Mouse (Mus musculus) liver, embryonic 15.5 days (tissue): ENCODE data around the gene Itpk1. TPM values are rescaled to one million over a fixed set of nuclear protein-coding genes. Genes with fewer than 3 reads are reported as not detected.

ENCODE experiments used
- ATAC-seq: fragments of 200-750 bp; cut with Nextera tagmentation; 2 replicates; pipeline ENCODE4 v1.8.0; 2017; ENCODE audit warnings: moderate number of reproducible peaks, mild to moderate bottlenecking, moderate library complexity; ENCODE audit not compliant: insufficient read depth
- H3K27ac ChIP-seq: fragments of 300-500 bp; sonication (generic); replicated peaks from 2 replicates; pipeline ENCODE4 v1.5.1; 2015; ENCODE audit warnings: mild to moderate bottlenecking, inconsistent platforms
- H3K27me3 ChIP-seq: fragments of 300-500 bp; sonication (generic); 2 replicates; pipeline ENCODE4 v1.6.1; 2015; ENCODE audit warnings: mild to moderate bottlenecking, inconsistent platforms
- H3K36me3 ChIP-seq: fragments of 300-500 bp; sonication (generic); replicated peaks from 2 replicates; pipeline ENCODE4 v1.6.1; 2015; ENCODE audit warnings: moderate library complexity, mild to moderate bottlenecking, inconsistent platforms
- H3K4me1 ChIP-seq: fragments of 300-500 bp; sonication (generic); replicated peaks from 2 replicates; pipeline ENCODE4 v1.6.1; 2015; ENCODE audit warnings: inconsistent platforms
- H3K4me2 ChIP-seq: fragments of 300-500 bp; sonication (generic); 2 replicates; pipeline ENCODE4 v1.6.1; 2015; ENCODE audit warnings: moderate library complexity, mild to moderate bottlenecking, inconsistent platforms
- H3K4me3 ChIP-seq: fragments of 300-500 bp; sonication (generic); replicated peaks from 2 replicates; pipeline ENCODE4 v1.5.1; 2015; ENCODE audit warnings: mild to moderate bottlenecking, inconsistent platforms
- H3K9ac ChIP-seq: fragments of 300-500 bp; sonication (generic); 2 replicates; pipeline ENCODE4 v1.6.1; 2015; ENCODE audit warnings: moderate library complexity, mild to moderate bottlenecking, inconsistent platforms
- H3K9me3 ChIP-seq: fragments of 300-500 bp; sonication (generic); replicated peaks from 2 replicates; pipeline ENCODE4 v1.6.1; 2016; ENCODE audit warnings: inconsistent platforms
- WGBS: fragments of 180-500 bp; shearing (Covaris S2); methylation state at CpG from one replicate; pipeline ENCODE4 v1.1.7; 2015; ENCODE audit warnings: mixed read lengths; ENCODE audit not compliant: insufficient replicate concordance; 5-methylcytosine and 5-hydroxymethylcytosine counted together
- polyA plus RNA-seq: library from polyadenylated mRNA; unstranded; fragments of >200 nt; fragmentation: Nextera tagmentation; extraction: Ambion mirVana; gene quantifications from 2 replicates; pipeline ENCODE4 v1.2.1, GENCODE M21; 2015

The Itpk1 gene
- polyA plus RNA-seq, 1 experiment from 2014 or later, result 4.0 TPM

GRCm38 (mm10) chr12:102586286-102586881, 118.3 kb downstream of the Itpk1 start:
- H3K27me3 ChIP-seq, result no peaks in the 10 kb centered on the region
- no peak overlapping the region for H3K9ac ChIP-seq
- no peaks in the 10 kb centered on the region for H3K36me3 ChIP-seq
- WGBS, result 69% methylated on average over 9 of the region's 9 CpGs
- no peak overlapping the region for H3K4me2 ChIP-seq
- ATAC-seq, result no peak
- no peaks in the 10 kb centered on the region for H3K4me1 ChIP-seq
- H3K4me3 ChIP-seq, result no peak overlapping the region
- H3K9me3 ChIP-seq, result no peaks in the 10 kb centered on the region
- no peak overlapping the region for H3K27ac ChIP-seq

GRCm38 (mm10) chr12:102585390-102585789, 119.3 kb downstream of the Itpk1 start:
- H3K9ac ChIP-seq, result no peak overlapping the region
- no peak overlapping the region for H3K27ac ChIP-seq
- no peak overlapping the region for H3K4me3 ChIP-seq
- ATAC-seq, result no peak
- no peaks in the 10 kb centered on the region for H3K4me1 ChIP-seq
- no peaks in the 10 kb centered on the region for H3K27me3 ChIP-seq
- WGBS, result 48% methylated on average over 3 of the region's 3 CpGs
- no peaks in the 10 kb centered on the region for H3K36me3 ChIP-seq
- no peak overlapping the region for H3K4me2 ChIP-seq
- no peaks in the 10 kb centered on the region for H3K9me3 ChIP-seq

- 72% methylated on average over 11 of the region's 11 CpGs for WGBS
- H3K9me3 ChIP-seq, result no peaks in the 10 kb centered on the region
- no peak overlapping the region for H3K9ac ChIP-seq
- H3K27ac ChIP-seq, result no peak overlapping the region
- H3K4me2 ChIP-seq, result no peak overlapping the region
- no peak overlapping the region for H3K4me3 ChIP-seq
- H3K4me1 ChIP-seq, result no peaks in the 10 kb centered on the region
- H3K36me3 ChIP-seq, result no peaks in the 10 kb centered on the region
- no peaks in the 10 kb centered on the region for H3K27me3 ChIP-seq
- ATAC-seq, result no peak
These were observed 122.3 kb downstream of the Itpk1 start for GRCm38 (mm10) chr12:102582441-102582840.

- no peak for ATAC-seq
- Histone ChIP-seq H3K4me3 (no peak overlapping the region), H3K9ac (no peak overlapping the region), H3K9me3 (no peaks in the 10 kb centered on the region), H3K36me3 (no peaks in the 10 kb centered on the region), H3K27me3 (no peaks in the 10 kb centered on the region), H3K4me2 (no peak overlapping the region), H3K27ac (no peak overlapping the region), H3K4me1 (no peaks in the 10 kb centered on the region)
- WGBS, result 62% methylated on average over 5 of the region's 5 CpGs
These were observed 123.0 kb downstream of the Itpk1 start for GRCm38 (mm10) chr12:102581579-102582196.

- H3K4me1 ChIP-seq, result no peaks in the 10 kb centered on the region
- no peaks in the 10 kb centered on the region for H3K36me3 ChIP-seq
- no peaks in the 10 kb centered on the region for H3K27me3 ChIP-seq
- H3K9me3 ChIP-seq, result no peaks in the 10 kb centered on the region
- 42% methylated on average over 6 of the region's 6 CpGs for WGBS
- H3K9ac ChIP-seq, result no peak overlapping the region
- no peak for ATAC-seq
- H3K27ac ChIP-seq, result no peak overlapping the region
- no peak overlapping the region for H3K4me2 ChIP-seq
- H3K4me3 ChIP-seq, result no peak overlapping the region
These were observed 125.7 kb downstream of the Itpk1 start for GRCm38 (mm10) chr12:102579041-102579440.

DNA sequence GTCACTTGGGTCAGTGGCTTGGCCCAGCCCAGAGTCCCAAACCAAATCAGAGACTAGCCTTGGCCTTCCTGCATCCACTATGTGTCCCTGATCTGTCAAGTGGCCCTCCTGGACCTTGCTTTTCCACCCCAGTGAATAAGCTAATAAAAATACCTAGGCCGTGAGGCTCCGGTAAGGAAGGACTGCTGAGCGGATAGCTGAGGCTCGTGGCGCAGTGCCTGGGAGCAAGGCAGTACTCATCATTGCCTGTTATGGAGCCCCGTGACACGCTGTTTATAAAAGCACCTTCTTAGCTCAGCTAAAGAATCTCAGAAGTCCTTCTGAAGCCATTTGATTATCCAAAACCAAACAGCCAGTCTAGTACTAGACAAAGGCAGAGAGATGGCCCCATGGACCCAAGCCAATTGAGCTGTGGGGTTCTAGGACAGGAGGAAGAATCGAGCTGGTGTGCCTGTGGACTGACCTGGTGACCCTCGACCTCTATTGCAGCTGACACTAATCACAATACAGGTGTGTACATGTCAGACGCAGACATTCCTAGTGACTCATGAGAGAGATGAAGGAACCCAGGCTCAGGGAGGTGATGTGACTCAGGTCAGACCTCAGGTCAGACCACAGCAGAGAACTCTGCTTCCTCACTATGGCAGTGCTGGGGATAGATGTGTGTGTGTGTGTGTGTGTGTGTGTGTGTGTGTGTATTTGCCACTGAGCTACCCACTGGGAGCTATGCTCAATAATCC, 127.9 kb downstream of the Itpk1 start:
- no peaks in the 10 kb centered on the region for H3K9me3 ChIP-seq
- no peak for ATAC-seq
- no peak overlapping the region for H3K4me2 ChIP-seq
- no peak overlapping the region for H3K27ac ChIP-seq
- 72% methylated on average over 10 of the region's 10 CpGs for WGBS
- peaks cover 6% of the 10 kb centered on the region; the same call in 1 of the 2 replicates for H3K4me1 ChIP-seq
- no peak overlapping the region for H3K4me3 ChIP-seq
- no peaks in the 10 kb centered on the region for H3K36me3 ChIP-seq
- no peak overlapping the region for H3K9ac ChIP-seq
- no peaks in the 10 kb centered on the region for H3K27me3 ChIP-seq

- Histone ChIP-seq H3K9me3 (no peaks in the 10 kb centered on the region), H3K4me3 (no peak overlapping the region), H3K27ac (no peak overlapping the region), H3K36me3 (no peaks in the 10 kb centered on the region), H3K4me1 (peaks cover 13% of the 10 kb centered on the region; the same call in 1 of the 2 replicates), H3K4me2 (no peak overlapping the region), H3K27me3 (no peaks in the 10 kb centered on the region), H3K9ac (no peak overlapping the region)
- 68% methylated on average over 5 of the region's 5 CpGs for WGBS
- ATAC-seq, result no peak
These were observed 129.0 kb downstream of the Itpk1 start for GRCm38 (mm10) chr12:102575541-102576329.

- peaks cover 18% of the 10 kb centered on the region for H3K4me1 ChIP-seq
- H3K27me3 ChIP-seq, result no peaks in the 10 kb centered on the region
These were observed 131.7 kb downstream of the Itpk1 start for GRCm38 (mm10) chr12:102573036-102573435.

GRCm38 (mm10) chr12:102571666-102572065, 133.1 kb downstream of the Itpk1 start:
- 49% methylated on average over 9 of the region's 9 CpGs for WGBS
- Histone ChIP-seq H3K4me2 (no peak overlapping the region), H3K9me3 (no peaks in the 10 kb centered on the region), H3K9ac (no peak overlapping the region), H3K36me3 (no peaks in the 10 kb centered on the region), H3K27me3 (no peaks in the 10 kb centered on the region), H3K4me1 (peaks cover 23% of the 10 kb centered on the region), H3K4me3 (no peak overlapping the region), H3K27ac (no peak overlapping the region)
- ATAC-seq, result peak; percentile 72

More at GRCm38 (mm10) chr12:102573036-102573435, 131.7 kb downstream of the Itpk1 start:
- Histone ChIP-seq H3K4me3 (no peak overlapping the region), H3K9ac (no peak overlapping the region), H3K36me3 (no peaks in the 10 kb centered on the region), H3K9me3 (no peaks in the 10 kb centered on the region), H3K4me2 (no peak overlapping the region), H3K27ac (no peak overlapping the region)
- 68% methylated on average over 7 of the region's 7 CpGs for WGBS
- no peak for ATAC-seq

GRCm38 (mm10) chr12:102570734-102571133, 134.0 kb downstream of the Itpk1 start:
- Histone ChIP-seq H3K9me3 (no peaks in the 10 kb centered on the region), H3K4me3 (no peak overlapping the region), H3K27ac (no peak overlapping the region), H3K36me3 (no peaks in the 10 kb centered on the region), H3K4me2 (no peak overlapping the region), H3K9ac (no peak overlapping the region), H3K4me1 (peaks cover 31% of the 10 kb centered on the region), H3K27me3 (no peaks in the 10 kb centered on the region)
- no peak for ATAC-seq
- WGBS, result 62% methylated on average over 5 of the region's 5 CpGs

DNA sequence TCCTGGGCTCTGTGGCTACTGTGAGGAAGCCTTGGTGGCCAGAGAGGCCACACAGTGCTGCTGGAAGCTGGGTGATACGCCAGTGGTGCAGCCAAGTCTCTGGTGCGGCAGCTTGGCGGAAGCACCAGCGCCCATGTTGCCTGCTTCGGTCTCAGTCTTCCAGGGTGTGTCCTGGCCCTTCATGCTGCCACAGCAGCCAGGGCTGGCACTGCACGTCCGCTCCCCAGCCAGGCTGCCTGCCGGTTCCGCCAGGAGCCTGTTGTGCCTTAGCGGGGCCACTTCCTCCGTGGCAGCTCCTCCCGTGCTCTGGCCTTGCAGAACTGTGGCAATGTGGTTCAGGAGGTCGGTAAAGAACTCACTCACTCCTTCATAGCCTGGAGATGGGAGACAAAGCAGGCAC, 134.6 kb downstream of the Itpk1 start:
- Histone ChIP-seq H3K4me2 (no peak overlapping the region), H3K36me3 (no peaks in the 10 kb centered on the region), H3K4me1 (peaks cover 37% of the 10 kb centered on the region), H3K27me3 (no peaks in the 10 kb centered on the region), H3K9ac (no peak overlapping the region), H3K27ac (no peak overlapping the region), H3K9me3 (no peaks in the 10 kb centered on the region), H3K4me3 (no peak overlapping the region)
- no peak for ATAC-seq
- WGBS, result 70% methylated on average over 13 of the region's 13 CpGs
